Mouse (Mus musculus) hindbrain, embryonic 14.5 days (tissue): ENCODE measurements around the gene Gm1043. TPM values are rescaled to one million over a fixed set of nuclear protein-coding genes. Genes with fewer than 3 reads are reported as not detected.

ENCODE experiments used
- ATAC-seq: fragments of 200-750 bp; cut with Nextera tagmentation; 2 replicates; pipeline ENCODE4 v1.8.0; 2017; ENCODE audit warnings: moderate number of reproducible peaks, mild to moderate bottlenecking, moderate TSS enrichment, moderate library complexity; ENCODE audit not compliant: low FRiP score
- DNase-seq: peaks from one replicate; pipeline ENCODE4 v3.0.0-alpha.2; 2015; ENCODE audit warnings: low spot score
- H3K27ac ChIP-seq: fragments of 300-500 bp; sonication (generic); 2 replicates; pipeline ENCODE4 v1.5.1; 2014; ENCODE audit warnings: mild to moderate bottlenecking, moderate library complexity
- H3K27me3 ChIP-seq: fragments of 300-500 bp; sonication (generic); 2 replicates; pipeline ENCODE4 v1.6.1; 2014; ENCODE audit warnings: mild to moderate bottlenecking, low read length, mixed read lengths; ENCODE audit not compliant: control insufficient read depth, insufficient read depth
- H3K36me3 ChIP-seq: fragments of 300-500 bp; sonication (generic); replicated peaks from 2 replicates; pipeline ENCODE4 v1.6.1; 2014; ENCODE audit not compliant: control insufficient read depth, insufficient read depth
- H3K4me1 ChIP-seq: fragments of 300-500 bp; sonication (generic); replicated peaks from 2 replicates; pipeline ENCODE4 v1.6.1; 2014; ENCODE audit warnings: antibody characterized with exemption, low read length, mixed read lengths; ENCODE audit not compliant: control insufficient read depth, insufficient read depth
- H3K4me2 ChIP-seq: fragments of 300-500 bp; sonication (generic); replicated peaks from 2 replicates; pipeline ENCODE4 v1.6.1; 2014; ENCODE audit warnings: mild to moderate bottlenecking, moderate library complexity
- H3K4me3 ChIP-seq: fragments of 300-500 bp; sonication (generic); replicated peaks from 2 replicates; pipeline ENCODE4 v1.5.1; 2014; ENCODE audit warnings: mild to moderate bottlenecking, low read length
- H3K9ac ChIP-seq: fragments of 300-500 bp; sonication (generic); 2 replicates; pipeline ENCODE4 v1.6.1; 2014
- H3K9me3 ChIP-seq: fragments of 300-500 bp; sonication (generic); 2 replicates; pipeline ENCODE4 v1.6.1; 2016; ENCODE audit warnings: low read length; ENCODE audit not compliant: control insufficient read depth
- WGBS: fragments of 180-500 bp; shearing (Covaris S2); extraction: QIAGEN DNeasy Blood & Tissue Kit; methylation state at CpG from one replicate; pipeline ENCODE4 v1.1.7; 2014; 5-methylcytosine and 5-hydroxymethylcytosine counted together
- polyA plus RNA-seq: library from polyadenylated mRNA; unstranded; fragments of >200 nt; fragmentation: Nextera tagmentation; extraction: Ambion mirVana; gene quantifications from 2 replicates; pipeline ENCODE4 v1.2.1, GENCODE M21; 2014

The Gm1043 gene
- polyA plus RNA-seq, 1 experiment from 2014 or later: 2.0 TPM

DNA sequence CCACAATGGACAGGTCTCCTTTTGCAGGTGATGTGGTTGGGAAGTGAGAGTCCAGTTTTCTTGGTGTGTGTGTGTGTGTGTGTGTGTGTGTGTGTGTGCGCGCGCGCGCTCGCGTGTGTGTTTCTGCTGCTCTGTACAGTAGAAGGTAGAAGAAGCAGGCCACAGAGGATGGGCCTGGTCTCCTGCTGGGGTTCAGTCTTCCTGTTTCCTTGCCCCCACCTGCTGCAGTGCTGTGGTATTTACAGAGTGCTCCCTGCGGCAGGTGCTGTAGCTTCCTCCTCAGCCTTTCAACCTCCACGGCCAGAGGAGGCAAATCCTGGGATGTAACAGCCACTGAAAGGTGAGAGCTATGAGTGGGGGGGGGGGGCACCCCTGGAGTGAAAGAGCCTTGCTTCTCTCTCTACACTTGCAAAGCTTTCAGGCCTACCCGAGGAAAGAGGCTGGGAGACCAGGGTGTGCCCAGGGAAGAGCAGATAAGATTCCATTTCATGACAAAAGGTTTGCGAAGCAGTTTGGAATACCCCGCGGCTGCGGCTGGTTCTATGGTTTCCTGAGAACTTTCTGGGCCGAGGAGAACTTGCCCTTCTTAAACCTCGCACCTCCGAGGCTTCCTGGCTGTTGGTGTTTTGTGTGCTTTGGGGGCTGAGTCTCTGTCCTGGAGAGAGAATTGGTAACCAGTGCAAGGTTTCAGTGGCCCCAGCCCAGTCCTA lies 37.8 kb upstream of the Gm1043 start:
- no peak overlapping the region for H3K4me3 ChIP-seq
- no peak for DNase-seq
- no peaks in the 10 kb centered on the region for H3K9me3 ChIP-seq
- 68% methylated on average over 17 of the region's 17 CpGs for WGBS
- H3K27ac ChIP-seq: no peak overlapping the region
- H3K27me3 ChIP-seq: no peaks in the 10 kb centered on the region
- no peaks in the 10 kb centered on the region for H3K36me3 ChIP-seq
- H3K4me2 ChIP-seq: no peak overlapping the region
- H3K9ac ChIP-seq: no peak overlapping the region
- H3K4me1 ChIP-seq: peaks cover 6% of the 10 kb centered on the region; the same call in 1 of the 2 replicates
- ATAC-seq: no peak

DNA sequence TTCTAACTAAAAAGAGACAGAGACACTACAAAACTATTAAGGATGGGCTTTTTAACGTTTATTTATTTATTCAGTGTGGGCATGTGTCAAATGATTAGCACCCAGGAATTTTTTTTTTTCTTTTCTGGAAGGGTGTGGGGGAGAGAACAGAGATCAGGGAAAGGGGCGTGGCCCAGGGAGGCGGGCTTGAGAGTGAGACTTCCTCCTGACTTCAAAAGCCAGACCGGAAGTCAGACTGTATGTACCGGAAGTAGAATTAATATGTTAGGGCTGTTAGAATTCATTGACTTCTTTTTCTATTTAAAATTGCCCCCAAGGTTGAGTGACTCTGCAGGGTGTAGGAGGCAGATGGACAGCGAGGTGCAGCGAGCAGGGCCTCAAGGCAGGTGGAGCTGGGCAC lies 37.2 kb upstream of the Gm1043 start:
- peaks cover 12% of the 10 kb centered on the region; the same call in 1 of the 2 replicates for H3K4me1 ChIP-seq
- no peak overlapping the region for H3K4me3 ChIP-seq
- H3K27ac ChIP-seq: no peak overlapping the region
- WGBS: 75% methylated on average over 7 of the region's 7 CpGs
- H3K4me2 ChIP-seq: no peak overlapping the region
- ATAC-seq: no peak
- no peaks in the 10 kb centered on the region for H3K36me3 ChIP-seq
- no peak for DNase-seq
- no peak overlapping the region for H3K9ac ChIP-seq
- H3K9me3 ChIP-seq: no peaks in the 10 kb centered on the region
- H3K27me3 ChIP-seq: no peaks in the 10 kb centered on the region

DNA sequence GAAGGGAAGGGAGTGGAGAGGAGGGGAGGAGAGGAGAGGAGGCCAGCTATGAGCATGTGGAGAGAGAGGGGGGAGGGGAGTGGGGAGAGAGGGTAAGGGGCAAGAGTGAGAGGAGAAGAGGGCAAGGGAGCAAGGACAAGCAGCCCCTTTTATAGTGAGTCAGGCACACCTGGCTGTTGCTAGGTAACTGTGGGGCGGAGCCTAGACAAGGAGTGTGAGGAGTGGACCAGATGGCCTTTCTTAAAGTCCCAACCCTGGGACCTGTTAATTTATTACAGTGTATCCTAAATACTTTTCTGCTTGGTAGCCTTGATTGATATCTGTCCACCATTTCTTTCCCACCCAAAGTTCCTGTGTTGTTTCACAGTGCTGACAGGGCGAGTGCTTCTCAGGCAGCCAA lies 36.1 kb upstream of the Gm1043 start:
- ATAC-seq (no peak), DNase-seq (no peak)
- Histone ChIP-seq H3K27ac (no peak overlapping the region), H3K36me3 (no peaks in the 10 kb centered on the region), H3K27me3 (no peaks in the 10 kb centered on the region), H3K4me2 (no peak overlapping the region), H3K4me3 (no peak overlapping the region), H3K4me1 (peaks cover 19% of the 10 kb centered on the region; the same call in 1 of the 2 replicates), H3K9ac (no peak overlapping the region), H3K9me3 (no peaks in the 10 kb centered on the region)
- WGBS: 85% methylated on average over 2 of the region's 2 CpGs

DNA sequence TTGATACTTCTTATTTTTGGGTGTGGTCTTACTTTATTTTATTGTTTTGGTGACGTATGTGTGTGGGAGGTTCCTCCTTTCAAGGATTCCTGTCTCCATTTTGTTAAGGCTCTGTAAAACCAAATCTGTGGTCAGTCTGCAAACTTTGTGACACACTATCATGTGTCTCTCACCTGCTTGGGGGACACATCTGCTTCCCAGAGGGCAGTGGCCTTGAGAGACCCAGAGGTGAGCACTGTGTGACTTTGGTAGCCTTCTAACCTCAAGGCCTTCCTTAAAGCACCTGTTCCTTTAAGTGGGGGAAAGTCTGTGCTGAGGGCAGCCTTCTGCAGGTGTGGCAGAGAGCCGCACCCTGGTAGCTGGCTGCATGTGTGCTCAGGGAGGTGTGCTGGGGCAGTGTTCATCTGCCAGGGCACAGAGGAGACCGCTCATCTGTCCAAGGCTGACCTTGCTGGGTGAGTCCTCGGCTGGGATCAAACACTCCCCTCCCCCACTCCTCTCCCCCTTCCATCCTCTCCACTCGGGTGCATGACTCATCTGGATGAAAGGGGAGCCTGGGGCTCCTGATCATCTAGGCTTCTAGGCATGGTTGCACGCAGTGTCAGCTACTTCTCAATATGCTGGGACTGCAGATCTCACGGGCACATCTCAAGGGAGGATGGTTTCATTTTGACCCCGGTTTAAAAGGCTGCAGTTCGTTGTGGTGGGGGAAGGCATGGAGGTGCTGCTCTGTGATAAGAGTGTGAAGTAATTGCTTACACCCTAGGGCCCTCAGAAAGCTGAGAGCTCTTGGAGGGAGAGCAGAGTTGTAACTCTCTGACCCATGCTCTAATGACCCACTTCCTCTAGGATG lies 34.4 kb upstream of the Gm1043 start:
- ATAC-seq (no peak), DNase-seq (no peak)
- no peaks in the 10 kb centered on the region for H3K36me3 ChIP-seq
- no peak overlapping the region for H3K27ac ChIP-seq
- H3K4me3 ChIP-seq: no peak overlapping the region
- H3K27me3 ChIP-seq: no peaks in the 10 kb centered on the region
- WGBS: 49% methylated on average over 9 of the region's 9 CpGs
- H3K4me2 ChIP-seq: no peak overlapping the region
- no peak overlapping the region for H3K9ac ChIP-seq
- peaks cover 19% of the 10 kb centered on the region; the same call in 1 of the 2 replicates for H3K4me1 ChIP-seq
- H3K9me3 ChIP-seq: no peaks in the 10 kb centered on the region

DNA sequence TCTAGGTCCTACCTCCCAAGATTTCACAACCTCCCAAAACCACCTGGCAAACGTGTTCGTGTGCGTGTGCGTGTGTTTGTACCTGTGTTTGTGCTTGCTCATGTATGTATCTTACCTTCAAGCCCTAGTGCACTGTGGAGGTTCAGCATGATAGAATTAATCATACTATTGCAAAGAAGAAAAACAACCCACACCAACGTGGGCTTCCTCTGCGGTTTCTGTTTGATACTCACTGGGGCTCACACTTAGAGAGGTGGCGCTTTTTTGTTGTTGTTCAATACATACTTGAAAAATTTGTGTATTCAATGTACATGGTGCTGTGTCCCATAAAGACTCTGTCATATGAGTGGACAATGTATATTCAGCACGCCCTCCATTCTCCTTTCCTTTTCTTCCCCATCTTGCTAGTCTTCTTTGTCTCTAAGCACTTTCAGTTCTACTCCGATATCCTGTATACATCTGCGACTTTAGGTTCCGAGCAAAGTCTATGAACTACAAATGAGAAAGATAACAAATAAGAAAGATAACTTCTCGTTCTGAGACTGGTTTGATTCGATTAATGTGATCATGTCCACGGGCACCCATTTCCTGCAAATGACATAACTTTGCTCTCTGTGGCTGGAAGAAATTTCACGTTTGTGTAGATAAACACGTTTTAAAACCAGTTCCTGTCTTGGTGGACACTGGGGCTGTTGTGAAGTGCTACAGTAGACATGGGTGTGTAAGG lies 33.6 kb upstream of the Gm1043 start:
- Histone ChIP-seq H3K9ac (no peak overlapping the region), H3K27me3 (no peaks in the 10 kb centered on the region), H3K9me3 (no peaks in the 10 kb centered on the region), H3K27ac (no peak overlapping the region), H3K4me2 (no peak overlapping the region), H3K4me3 (no peak overlapping the region), H3K36me3 (no peaks in the 10 kb centered on the region), H3K4me1 (peaks cover 19% of the 10 kb centered on the region; the same call in 1 of the 2 replicates)
- DNase-seq (no peak), ATAC-seq (no peak)
- 88% methylated on average over 16 of the region's 16 CpGs for WGBS

DNA sequence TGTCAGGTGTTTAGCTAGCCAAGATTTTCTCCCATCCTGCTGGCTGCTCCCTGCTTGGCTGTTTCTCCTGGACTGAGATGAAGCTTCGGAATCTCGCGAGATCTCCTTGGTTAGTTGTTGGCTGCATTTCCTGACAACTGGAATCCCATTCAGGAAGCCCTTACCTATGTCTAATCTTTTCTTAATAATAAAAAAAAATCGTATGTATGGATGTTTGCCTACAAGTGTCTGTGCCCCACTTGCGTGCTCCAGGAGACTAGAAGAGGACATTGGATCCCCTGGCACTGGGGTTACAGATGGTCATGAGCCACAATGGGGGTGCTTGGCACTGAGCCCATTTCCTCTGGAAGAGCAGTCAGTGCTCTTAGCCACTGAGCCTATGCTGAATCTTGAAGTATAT lies 32.3 kb upstream of the Gm1043 start:
- DNase-seq (no peak), ATAC-seq (no peak)
- no peak overlapping the region for H3K9ac ChIP-seq
- H3K27ac ChIP-seq: no peak overlapping the region
- peaks cover 19% of the 10 kb centered on the region; the same call in 1 of the 2 replicates for H3K4me1 ChIP-seq
- no peaks in the 10 kb centered on the region for H3K36me3 ChIP-seq
- H3K27me3 ChIP-seq: no peaks in the 10 kb centered on the region
- no peaks in the 10 kb centered on the region for H3K9me3 ChIP-seq
- 78% methylated on average over 5 of the region's 5 CpGs for WGBS
- no peak overlapping the region for H3K4me3 ChIP-seq
- H3K4me2 ChIP-seq: no peak overlapping the region

DNA sequence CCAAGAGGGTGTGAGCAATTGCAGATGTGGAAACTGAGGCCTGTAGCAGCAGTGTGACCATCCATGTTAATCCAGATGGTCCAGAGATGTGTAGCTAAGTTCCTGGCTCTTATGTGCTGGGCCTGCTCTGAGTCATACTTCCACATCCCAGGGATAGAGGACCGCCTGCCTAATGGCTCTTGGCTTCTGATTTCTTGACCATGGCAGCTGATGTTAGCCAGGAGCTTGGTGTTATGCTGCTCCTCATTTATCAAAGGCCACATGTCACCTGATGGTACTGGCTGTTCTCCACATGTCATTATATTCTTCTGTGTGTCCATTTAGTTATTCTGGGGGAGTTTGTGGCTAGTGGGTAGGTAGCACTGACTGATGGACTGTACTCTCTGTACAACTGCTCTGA lies 29.4 kb upstream of the Gm1043 start:
- H3K36me3 ChIP-seq: no peaks in the 10 kb centered on the region
- WGBS: 87% methylated on average over 1 of the region's 1 CpGs
- H3K4me3 ChIP-seq: no peak overlapping the region
- H3K4me2 ChIP-seq: no peak overlapping the region
- H3K9me3 ChIP-seq: no peaks in the 10 kb centered on the region
- ATAC-seq: no peak
- no peak overlapping the region for H3K9ac ChIP-seq
- H3K27ac ChIP-seq: no peak overlapping the region
- no peaks in the 10 kb centered on the region for H3K27me3 ChIP-seq
- DNase-seq: no peak
- peaks cover 16% of the 10 kb centered on the region; the same call in 1 of the 2 replicates for H3K4me1 ChIP-seq

DNA sequence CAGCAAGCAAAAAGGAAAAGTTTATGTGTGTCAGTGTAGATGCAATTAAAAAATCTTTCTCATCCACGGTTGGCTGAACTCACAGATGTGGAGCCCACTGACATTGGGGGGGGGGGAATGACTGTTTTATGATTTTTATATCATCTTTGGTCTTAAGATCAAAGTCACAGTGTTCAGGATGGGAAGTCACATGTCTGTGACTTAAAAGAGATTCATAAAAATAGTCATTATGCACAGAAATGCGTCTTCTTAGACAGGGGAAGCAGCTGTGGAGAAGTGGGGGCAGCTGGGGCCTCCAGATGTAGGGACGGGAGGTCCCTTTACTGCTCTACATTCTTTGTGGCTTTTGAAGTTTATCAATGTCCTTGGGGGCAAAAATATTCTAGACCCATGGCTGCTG lies 28.7 kb upstream of the Gm1043 start:
- H3K4me1 ChIP-seq: peaks cover 14% of the 10 kb centered on the region; the same call in 1 of the 2 replicates
- no peak for ATAC-seq
- WGBS: 74% methylated on average over 3 of the region's 3 CpGs

DNA sequence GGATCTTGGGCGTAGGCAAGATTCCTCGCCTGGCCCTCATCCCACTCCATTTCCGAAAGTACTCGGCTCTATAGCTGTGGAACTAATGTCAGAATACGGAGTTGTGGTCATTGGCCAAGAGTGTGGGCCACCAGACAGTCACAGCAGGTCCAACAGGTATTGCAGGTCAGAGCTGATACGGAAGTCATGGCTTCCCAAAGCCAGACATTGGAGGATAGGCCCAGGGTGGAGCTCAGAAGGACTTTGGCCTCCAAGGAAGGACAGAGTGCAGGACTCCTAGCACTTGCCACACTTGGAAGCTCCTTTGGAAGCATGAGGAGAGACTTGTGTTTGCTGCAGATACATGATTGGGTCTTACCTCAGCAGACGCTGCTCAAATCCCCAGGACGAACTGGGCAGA lies 23.6 kb upstream of the Gm1043 start:
- H3K9me3 ChIP-seq: no peaks in the 10 kb centered on the region
- H3K9ac ChIP-seq: no peak overlapping the region
- no peak overlapping the region for H3K4me3 ChIP-seq
- no peaks in the 10 kb centered on the region for H3K27me3 ChIP-seq
- WGBS: 94% methylated on average over 8 of the region's 8 CpGs
- no peak overlapping the region for H3K4me2 ChIP-seq
- DNase-seq (no peak), ATAC-seq (no peak)
- 0 out of 2 replicates have a peak, but pooled peaks cover 9% of the 10 kb centered on the region for H3K4me1 ChIP-seq
- H3K27ac ChIP-seq: no peak overlapping the region
- H3K36me3 ChIP-seq: no peaks in the 10 kb centered on the region

More for the DNA sequence above, 28.7 kb upstream of the Gm1043 start:
- H3K4me3 ChIP-seq: no peak overlapping the region
- H3K27me3 ChIP-seq: no peaks in the 10 kb centered on the region
- no peak overlapping the region for H3K9ac ChIP-seq
- H3K9me3 ChIP-seq: no peaks in the 10 kb centered on the region
- H3K27ac ChIP-seq: no peak overlapping the region
- H3K4me2 ChIP-seq: no peak overlapping the region
- H3K36me3 ChIP-seq: no peaks in the 10 kb centered on the region
- no peak for DNase-seq
